Mouse (Mus musculus): ENCODE data around the gene Il11. TPM values are rescaled to one million over a fixed set of nuclear protein-coding genes. Genes with fewer than 3 reads are reported as not detected.
A peak's percentile ranks its signal among the peaks of the same experiment; 100 is the strongest.

Il11 gene
- total RNA-seq, 2 experiments from 2014 or later, result 0.21 to 0.38 TPM

DNA sequence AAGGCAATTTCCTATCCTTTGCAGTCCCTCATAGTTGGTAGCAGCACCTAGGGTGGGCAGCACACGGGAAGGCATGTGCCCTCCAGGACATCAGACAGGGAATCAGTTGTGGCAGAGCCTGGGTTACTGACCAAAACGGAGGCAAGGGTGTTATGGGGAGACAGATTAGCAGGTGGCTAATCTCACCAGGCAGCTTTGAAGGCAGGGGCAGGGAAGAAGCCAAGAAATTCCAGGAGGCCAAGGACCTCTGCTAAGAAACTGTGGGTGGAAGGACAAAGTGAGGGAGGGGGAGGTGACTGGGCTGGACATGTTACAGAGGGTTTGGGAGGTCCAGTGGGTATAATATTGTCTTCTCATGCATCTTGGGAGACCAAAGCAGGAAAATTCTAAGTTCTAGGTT, 39.3 kb downstream of the Il11 start:
- no peak for DNase-seq (ENCODE audit: low spot score in 2 of 2)

DNA sequence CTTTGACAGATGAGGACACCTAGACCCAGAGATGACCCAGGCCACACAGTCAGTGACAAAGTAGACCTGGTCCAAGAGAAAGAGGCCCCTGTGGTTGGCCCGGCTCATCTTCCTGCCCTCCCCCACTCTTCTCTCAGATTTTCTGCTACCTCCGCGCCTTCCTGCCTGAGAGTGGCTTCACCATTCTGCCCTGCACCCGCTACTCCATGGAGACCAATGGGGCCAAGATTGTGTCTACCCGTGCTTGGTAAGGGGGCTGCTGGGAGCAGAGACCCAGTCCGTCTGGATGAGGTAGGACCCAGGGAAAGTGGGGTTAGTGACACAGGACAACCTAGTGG, 40.2 kb downstream of the Il11 start:
- no peak for DNase-seq (ENCODE audit: low spot score in 2 of 2)

DNA sequence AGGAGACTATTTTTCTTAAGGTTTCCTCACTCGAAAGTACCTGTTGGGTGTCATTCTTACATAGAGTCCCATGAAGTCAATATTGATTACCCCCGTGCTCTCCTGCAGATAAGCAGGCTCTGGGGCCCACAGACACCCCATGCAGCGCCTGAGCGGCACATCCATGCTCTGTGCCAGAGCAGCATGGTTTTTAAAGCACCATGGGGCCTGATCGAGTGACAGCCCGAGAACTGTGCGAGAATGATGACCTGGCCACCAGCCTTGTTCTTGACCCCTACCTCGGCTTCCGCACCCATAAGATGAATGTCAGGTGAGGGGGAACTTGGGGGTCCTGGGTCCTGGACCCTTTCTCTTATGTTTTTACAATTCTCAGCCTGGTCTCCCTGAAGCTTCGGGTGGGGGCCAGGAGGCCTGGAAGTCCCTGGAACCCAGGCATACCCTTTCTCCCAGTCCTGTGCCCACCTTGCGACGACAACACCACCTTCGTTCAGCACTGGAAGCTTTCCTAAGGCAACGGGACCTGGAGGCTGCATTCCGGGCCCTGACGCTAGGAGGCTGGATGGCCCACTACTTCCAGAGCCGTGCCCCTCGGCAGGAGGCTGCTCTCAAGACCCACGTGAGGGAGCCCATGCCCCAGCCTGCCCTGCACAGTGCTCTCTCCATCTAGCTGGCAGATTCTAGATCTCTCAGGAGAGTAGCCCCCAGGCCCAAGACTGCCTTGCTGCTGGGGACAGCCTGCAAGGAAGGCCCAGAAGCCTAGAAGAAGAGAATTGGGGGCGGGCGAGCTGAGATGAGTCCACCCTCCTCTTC, 40.8 kb downstream of the Il11 start:
- DNase-seq (ENCODE audit: low spot score in 2 of 2), result no peak

DNA sequence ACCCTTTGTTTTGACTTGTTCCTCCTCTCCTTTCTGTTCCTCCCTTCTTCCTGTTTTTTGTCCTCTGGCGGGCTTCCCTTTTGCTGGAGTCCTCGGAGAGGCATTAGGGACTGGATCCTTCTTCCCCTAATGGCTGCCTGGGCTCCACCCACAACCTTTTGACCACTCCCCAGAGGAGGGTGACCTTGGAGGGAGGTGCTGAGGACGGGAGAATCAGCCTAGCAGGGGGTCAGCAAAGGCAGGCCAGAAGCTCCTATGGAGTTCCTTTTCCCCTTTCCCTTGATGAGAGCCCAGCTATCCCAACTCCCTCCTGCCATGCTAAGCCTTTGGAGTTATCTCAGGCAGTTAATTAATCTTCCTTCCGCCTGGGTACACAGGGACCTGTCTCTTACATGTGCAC, 41.5 kb downstream of the Il11 start:
- DNase-seq (ENCODE audit: low spot score in 2 of 2), result peak; percentile 27 to 40

DNA sequence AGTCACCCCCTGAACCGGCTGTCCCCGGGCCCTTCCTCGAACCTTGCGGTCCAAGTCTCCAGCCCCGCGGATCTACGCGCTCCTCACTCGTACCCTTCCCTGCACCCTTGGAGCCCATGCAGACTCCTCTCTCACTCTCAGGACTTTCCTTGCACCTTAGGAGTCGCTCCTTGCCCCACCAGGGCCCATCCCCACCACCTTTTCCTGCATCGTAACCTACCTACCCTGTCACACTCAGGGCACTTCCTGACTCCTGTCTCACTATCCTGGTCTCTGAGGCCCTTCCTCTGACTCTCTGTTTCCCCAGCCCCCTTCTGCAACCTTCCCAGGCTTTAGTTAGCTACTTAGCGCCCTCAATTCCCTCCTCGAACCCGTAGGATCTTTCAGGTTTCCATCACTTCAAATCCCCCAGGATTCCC, 42.3 kb downstream of the Il11 start:
- DNase-seq (ENCODE audit: low spot score in 2 of 2), result no peak

DNA sequence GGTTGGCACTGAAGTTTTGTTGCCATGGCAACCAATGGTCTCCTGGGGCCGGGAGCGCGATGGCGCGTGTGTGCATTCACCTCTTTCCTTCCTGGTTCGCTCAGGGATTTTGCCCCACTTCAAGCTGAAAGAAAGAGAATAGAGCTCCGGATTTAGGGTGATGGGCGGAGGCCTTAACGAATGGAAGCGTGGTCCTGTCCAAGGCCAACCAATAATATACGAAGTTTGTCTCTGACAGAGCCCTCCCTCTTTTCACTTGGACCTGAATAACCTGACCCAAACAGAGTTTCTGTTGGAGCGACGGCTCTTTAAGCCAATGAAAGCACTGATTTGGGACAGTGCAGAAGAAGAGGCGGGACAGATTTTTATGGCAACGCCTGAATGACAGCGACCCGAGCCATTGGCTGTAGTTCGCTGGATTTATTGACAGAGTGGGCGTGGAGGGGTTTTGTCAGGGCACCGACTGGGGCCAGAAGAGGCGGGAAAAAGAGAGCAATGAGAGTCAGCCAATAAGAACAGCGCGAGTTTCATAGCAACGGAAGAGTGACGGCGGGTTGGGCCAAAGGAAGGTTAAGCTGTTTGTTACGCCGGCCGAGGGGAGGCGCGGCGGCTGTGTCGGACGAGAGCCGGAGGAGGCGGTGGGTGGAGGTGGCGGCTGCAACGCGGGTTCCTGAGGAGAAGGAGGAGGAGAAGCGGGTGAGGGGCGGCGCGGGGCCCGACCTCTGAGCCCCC, 42.9 kb downstream of the Il11 start, which contains the start of gene Kmt5c:
TSS of gene Kmt5c (plus strand) at position 572 of the 732 bp plus-strand sequence.
- peak; percentile 98 to 100 for DNase-seq (ENCODE audit: low spot score in 2 of 2)

DNA sequence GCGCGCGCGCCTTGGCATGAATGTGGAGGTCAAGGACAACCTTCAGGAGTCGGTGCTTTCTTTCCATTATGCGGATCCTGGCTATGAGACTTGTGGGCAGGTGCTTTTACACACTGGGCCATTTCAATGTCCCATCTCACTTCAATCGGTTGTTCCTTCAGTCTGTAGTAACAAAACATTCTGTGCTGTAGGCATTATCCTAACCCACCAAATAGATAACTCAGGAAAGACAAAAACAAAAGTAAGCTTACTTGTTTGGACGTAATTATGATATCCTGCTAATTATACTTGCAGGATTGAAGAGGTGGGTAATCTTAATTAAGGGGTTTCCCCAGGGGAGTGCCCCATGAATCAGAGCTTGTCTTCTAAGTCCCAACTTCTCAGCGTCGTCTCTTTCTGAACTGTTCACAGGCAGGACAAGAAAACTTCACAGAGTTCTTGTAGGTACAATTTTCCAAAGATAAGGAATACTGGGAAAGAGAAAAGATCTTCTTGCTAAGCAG, 43.6 kb downstream of the Il11 start:
- no peak for DNase-seq (ENCODE audit: low spot score in 2 of 2)

DNA sequence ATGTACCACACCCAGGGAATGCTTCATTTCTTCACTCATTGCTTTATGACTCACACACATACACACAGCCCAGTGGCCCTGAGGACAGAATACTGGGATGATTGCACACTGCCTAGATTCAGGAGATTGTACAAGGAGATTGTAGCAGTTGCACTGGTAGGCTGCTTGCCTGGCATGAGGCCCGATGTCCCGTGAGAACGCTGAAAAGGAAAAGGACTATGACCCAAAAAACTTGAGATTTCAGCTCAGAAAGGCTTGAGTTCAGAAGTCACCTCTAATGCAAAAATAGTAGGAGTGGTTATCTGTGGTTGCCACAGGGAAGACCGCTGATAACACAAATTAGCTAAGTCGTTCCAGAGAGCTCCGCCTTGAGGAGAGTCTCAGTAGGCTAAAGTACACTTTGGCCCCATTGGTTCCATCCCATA, 49.7 kb downstream of the Il11 start:
- no peak for DNase-seq (ENCODE audit: low spot score in 2 of 2)

DNA sequence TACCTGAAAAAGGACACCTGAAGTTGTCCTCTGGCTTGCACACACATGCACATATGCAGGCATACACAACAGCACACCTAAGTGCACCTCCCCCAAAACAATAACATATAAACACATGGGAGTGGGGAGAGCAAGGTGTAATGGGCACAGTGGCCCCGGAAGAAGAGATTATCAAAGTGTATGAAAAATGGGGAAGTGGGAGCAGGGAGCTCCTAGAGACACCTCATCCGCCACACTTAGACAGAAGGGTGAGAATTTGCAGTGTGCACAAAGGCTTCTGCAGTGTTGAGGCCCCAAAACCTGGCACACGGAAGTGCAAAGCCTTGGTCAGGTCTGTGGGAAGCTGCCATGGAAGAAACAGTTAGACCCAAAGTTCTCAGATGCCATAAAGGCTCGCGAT, 51.6 kb downstream of the Il11 start:
- no peak for DNase-seq (ENCODE audit: low spot score in 2 of 2)

DNA sequence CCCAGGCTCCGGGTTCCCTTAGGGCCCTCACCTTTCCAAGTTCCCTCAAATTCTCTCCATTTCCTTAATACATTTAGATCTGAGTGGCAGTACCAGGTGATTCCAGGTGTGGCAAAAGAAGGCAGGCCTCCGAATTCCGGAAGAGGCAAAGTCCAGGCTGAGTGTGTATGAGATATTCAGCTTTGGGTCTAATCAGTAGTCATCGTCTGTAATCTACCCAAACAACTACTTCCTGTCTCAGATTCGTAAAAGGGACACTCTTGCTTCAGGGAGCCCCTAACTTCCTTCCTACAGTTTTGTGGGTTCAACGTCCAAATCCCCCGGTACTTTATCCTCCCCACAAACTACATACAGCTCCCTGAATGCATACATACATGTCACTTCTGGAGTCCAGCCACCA, 57.5 kb downstream of the Il11 start, which contains the start of gene Tmem150b:
TSS of gene Tmem150b (minus strand) at position 81 of the 400 bp plus-strand sequence.
- DNase-seq (ENCODE audit: low spot score in 2 of 2), result no peak

DNA sequence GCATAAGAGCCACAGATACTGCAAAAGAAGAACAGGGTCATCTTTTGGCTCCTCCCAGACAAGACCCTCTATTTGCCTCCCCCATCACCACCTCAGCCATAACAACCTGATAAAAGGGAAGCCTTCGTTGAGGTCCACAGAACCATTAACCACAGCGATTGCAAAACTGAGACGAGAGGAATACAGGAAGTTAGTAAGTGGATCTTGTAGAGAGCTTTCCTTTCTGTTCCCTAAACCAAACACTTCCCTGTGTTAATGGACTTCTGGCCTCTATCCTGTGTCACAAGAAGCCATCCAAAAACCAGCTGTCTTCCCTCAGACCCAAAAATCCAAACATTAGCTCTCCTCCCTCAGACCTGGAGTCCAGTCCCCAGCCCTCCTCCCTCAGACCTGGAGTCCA, 58.3 kb downstream of the Il11 start:
- DNase-seq (ENCODE audit: low spot score in 2 of 2), result no peak

DNA sequence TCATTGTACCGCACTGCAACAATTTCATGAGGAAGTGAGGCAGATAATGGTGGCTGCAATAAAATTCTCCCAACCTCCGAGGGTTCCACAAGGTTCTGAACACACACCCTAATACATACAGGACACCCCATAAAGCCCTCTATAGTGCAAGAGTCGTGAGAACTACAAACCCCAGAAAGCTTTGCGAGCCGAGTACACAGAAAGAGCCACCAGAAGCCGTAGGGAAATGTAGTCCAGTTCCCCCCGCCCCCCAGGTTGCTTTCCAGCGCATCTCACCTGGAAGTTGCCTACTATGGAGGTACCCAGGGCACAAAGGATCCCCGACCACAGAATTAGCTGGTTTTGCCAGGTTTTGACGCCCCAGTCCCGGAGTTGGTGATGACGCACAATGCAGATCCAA, 59.2 kb downstream of the Il11 start:
- peak in 1 of 2 experiments; percentile 45 for DNase-seq (ENCODE audit: low spot score in 2 of 2)

Other genes starting within 250 kb of the Il11 start
- 100 to 1,000 TPM; 193 to 200 TPM for gene Syt5, start 235.3 kb downstream of the Il11 start, total RNA-seq (2021)
- gene Ptprh, start 178.8 kb downstream of the Il11 start, total RNA-seq (2021), result under 1 TPM; 0.35 to 0.36 TPM
- gene Tmem86b, start 151.4 kb downstream of the Il11 start, total RNA-seq (2021), result 10 to 100 TPM; 15.0 to 18.4 TPM
- gene Ppp6r1, start 123.8 kb downstream of the Il11 start, total RNA-seq (2021), result 100 to 1,000 TPM; 140 TPM
- gene Hspbp1, start 97.8 kb downstream of the Il11 start, total RNA-seq (2021), result 10 to 100 TPM; 89.0 to 94.8 TPM
- 100 to 1,000 TPM; 306 to 327 TPM for gene Brsk1, start 92.3 kb downstream of the Il11 start, total RNA-seq (2021)
- gene Tmem150b, start 57.6 kb downstream of the Il11 start, total RNA-seq (2021), result not detected
- 10 to 100 TPM; 38.9 to 44.2 TPM for gene Kmt5c, start 42.7 kb downstream of the Il11 start, total RNA-seq (2021)
- 1 to 10 TPM; 4.7 to 8.6 TPM for gene Cox6b2, start 29.8 kb downstream of the Il11 start, total RNA-seq (2021)
- gene Fam71e2, start 11.6 kb downstream of the Il11 start, total RNA-seq (2021), result not detected
- gene Tmem190, start 78 bp upstream of the Il11 start, total RNA-seq (2021), result not detected
- gene Tmem238, start 6.8 kb upstream of the Il11 start, total RNA-seq (2021), result 1 to 10 TPM; 2.4 to 2.6 TPM
- gene Rpl28, start 10.0 kb upstream of the Il11 start, total RNA-seq (2021), result 100 to 1,000 TPM; 498 to 526 TPM
- gene Ube2s, start 29.7 kb upstream of the Il11 start, total RNA-seq (2021), result 100 to 1,000 TPM; 103 to 123 TPM
- 100 to 1,000 TPM; 134 to 137 TPM for gene Shisa7, start 61.8 kb upstream of the Il11 start, total RNA-seq (2021)
- gene Isoc2b, start 87.4 kb upstream of the Il11 start, total RNA-seq (2021), result 1 to 10 TPM; 3.2 to 5.5 TPM
- 1 to 10 TPM; 8.9 to 9.8 TPM for gene Isoc2a, start 94.3 kb upstream of the Il11 start, total RNA-seq (2021)
- gene Gm36210, start 123.7 kb upstream of the Il11 start, total RNA-seq (2021), result under 1 TPM; 0.41 to 0.44 TPM
- 10 to 100 TPM; 11.5 to 14.6 TPM for gene Zfp628, start 132.4 kb upstream of the Il11 start, total RNA-seq (2021)
- 10 to 100 TPM; 67.8 to 76.2 TPM for gene Nat14, start 139.2 kb upstream of the Il11 start, total RNA-seq (2021)
- gene Ssc5d, start 142.9 kb upstream of the Il11 start, total RNA-seq (2021), result 1 to 10 TPM; 2.7 to 2.8 TPM
- gene Sbk2, start 181.5 kb upstream of the Il11 start, total RNA-seq (2021), result not detected
- under 1 TPM; 0.44 to 0.67 TPM for gene Sbk3, start 188.3 kb upstream of the Il11 start, total RNA-seq (2021)
- 10 to 100 TPM; 36.9 to 39.0 TPM for gene Zfp579, start 213.3 kb upstream of the Il11 start, total RNA-seq (2021)
- gene Zfp524, start 231.6 kb upstream of the Il11 start, total RNA-seq (2021), result 1 to 10 TPM; 5.7 to 6.4 TPM
- gene Fiz1, start 231.8 kb upstream of the Il11 start, total RNA-seq (2021), result 10 to 100 TPM; 21.4 to 27.7 TPM
- not detected for gene Gm44973, start 232.6 kb upstream of the Il11 start, total RNA-seq (2021)
- gene Zfp865, start 237.5 kb upstream of the Il11 start, total RNA-seq (2021), result 10 to 100 TPM; 34.6 to 35.8 TPM
- gene Ccdc106, start 237.7 kb upstream of the Il11 start, total RNA-seq (2021), result 10 to 100 TPM; 65.6 to 67.2 TPM

All from layer of hippocampus, postnatal 14 days (tissue).